Mouse (Mus musculus): ENCODE data around the gene Cep162. TPM values are rescaled to one million over a fixed set of nuclear protein-coding genes. Genes with fewer than 3 reads are reported as not detected.
A peak's percentile ranks its signal among the peaks of the same experiment; 100 is the strongest.

Cep162 gene
- 7.5 and 9.6 TPM in 2 replicates for polyA plus RNA-seq (2014; fragmentation: Nextera tagmentation; extraction: Ambion mirVana)

GRCm38 (mm10) chr9:87254903-87255695, at the start of gene Cep162:
TSS of gene Cep162 (minus strand) at chr9:87255536.
- under 1% methylated on average over 41 of the region's 41 CpGs for WGBS
- DNase-seq (ENCODE audit: low spot score): peak; percentile 92
- Histone ChIP-seq H3K27ac (replicated peaks; ENCODE audit: low read depth, low read length) (peak within 1 kb of the TSS; percentile 13; the same call in 1 of the 2 replicates), H3K36me3 (replicated peaks; ENCODE audit: control insufficient read depth, insufficient read depth, low read depth, low read length) (no peaks in the 10 kb centered on the region), H3K27me3 (ENCODE audit: control insufficient read depth, insufficient read depth, low read length) (no peaks in the 10 kb centered on the region), H3K4me2 (ENCODE audit: low read depth, low read length) (peak within 1 kb of the TSS; percentile 36), H3K4me3 (ENCODE audit: low read depth, low read length) (peak within 1 kb of the TSS; percentile 64), H3K9ac (replicated peaks; ENCODE audit: low read length) (peak within 1 kb of the TSS; percentile 62), H3K4me1 (ENCODE audit: control insufficient read depth, insufficient read depth, low read length) (no peaks in the 10 kb centered on the region), H3K9me3 (replicated peaks; ENCODE audit: control insufficient read depth, low read length) (no peaks in the 10 kb centered on the region)
- ATAC-seq (replicated peaks; ENCODE audit: insufficient number of reproducible peaks, low FRiP score, low TSS enrichment, low read depth): peak; percentile 98

GRCm38 (mm10) chr9:87303196-87303595, 47.9 kb upstream of the Cep162 start:
- Histone ChIP-seq H3K4me2 (ENCODE audit: low read depth, low read length) (no peak overlapping the region), H3K27me3 (ENCODE audit: control insufficient read depth, insufficient read depth, low read length) (no peaks in the 10 kb centered on the region), H3K9me3 (replicated peaks; ENCODE audit: control insufficient read depth, low read length) (no peaks in the 10 kb centered on the region), H3K4me1 (ENCODE audit: control insufficient read depth, insufficient read depth, low read length) (no peaks in the 10 kb centered on the region), H3K9ac (replicated peaks; ENCODE audit: low read length) (no peak overlapping the region), H3K27ac (replicated peaks; ENCODE audit: low read depth, low read length) (no peak overlapping the region), H3K36me3 (replicated peaks; ENCODE audit: control insufficient read depth, insufficient read depth, low read depth, low read length) (no peaks in the 10 kb centered on the region), H3K4me3 (ENCODE audit: low read depth, low read length) (no peak overlapping the region)
- DNase-seq (ENCODE audit: low spot score) (peak; percentile 36), ATAC-seq (replicated peaks; ENCODE audit: insufficient number of reproducible peaks, low FRiP score, low TSS enrichment, low read depth) (no peak)

- no peak overlapping the region for H3K4me2 ChIP-seq (ENCODE audit: low read depth, low read length)
- H3K36me3 ChIP-seq (replicated peaks; ENCODE audit: control insufficient read depth, insufficient read depth, low read depth, low read length): no peaks in the 10 kb centered on the region
- H3K9me3 ChIP-seq (replicated peaks; ENCODE audit: control insufficient read depth, low read length): no peaks in the 10 kb centered on the region
- no peaks in the 10 kb centered on the region for H3K4me1 ChIP-seq (ENCODE audit: control insufficient read depth, insufficient read depth, low read length)
- no peak overlapping the region for H3K27ac ChIP-seq (replicated peaks; ENCODE audit: low read depth, low read length)
- ATAC-seq (replicated peaks; ENCODE audit: insufficient number of reproducible peaks, low FRiP score, low TSS enrichment, low read depth): peak; percentile 70; the same call in 1 of the 2 replicates
- no peak overlapping the region for H3K4me3 ChIP-seq (ENCODE audit: low read depth, low read length)
- H3K9ac ChIP-seq (replicated peaks; ENCODE audit: low read length): no peak overlapping the region
- WGBS: 48% methylated on average over 12 of the region's 12 CpGs
- DNase-seq (ENCODE audit: low spot score): no peak
- H3K27me3 ChIP-seq (ENCODE audit: control insufficient read depth, insufficient read depth, low read length): no peaks in the 10 kb centered on the region
Measured at GRCm38 (mm10) chr9:87298900-87299299, 43.6 kb upstream of the Cep162 start.

GRCm38 (mm10) chr9:87297522-87297921, 42.2 kb upstream of the Cep162 start:
- H3K36me3 ChIP-seq (replicated peaks; ENCODE audit: control insufficient read depth, insufficient read depth, low read depth, low read length): no peaks in the 10 kb centered on the region
- H3K9ac ChIP-seq (replicated peaks; ENCODE audit: low read length): no peak overlapping the region
- DNase-seq (ENCODE audit: low spot score) (no peak), ATAC-seq (replicated peaks; ENCODE audit: insufficient number of reproducible peaks, low FRiP score, low TSS enrichment, low read depth) (no peak)
- H3K9me3 ChIP-seq (replicated peaks; ENCODE audit: control insufficient read depth, low read length): no peaks in the 10 kb centered on the region
- H3K4me2 ChIP-seq (ENCODE audit: low read depth, low read length): no peak overlapping the region
- WGBS: 67% methylated on average over 1 of the region's 1 CpGs
- H3K4me1 ChIP-seq (ENCODE audit: control insufficient read depth, insufficient read depth, low read length): no peaks in the 10 kb centered on the region
- H3K27me3 ChIP-seq (ENCODE audit: control insufficient read depth, insufficient read depth, low read length): no peaks in the 10 kb centered on the region
- H3K27ac ChIP-seq (replicated peaks; ENCODE audit: low read depth, low read length): no peak overlapping the region
- H3K4me3 ChIP-seq (ENCODE audit: low read depth, low read length): no peak overlapping the region

GRCm38 (mm10) chr9:87255696-87256030, 327 bp upstream of the Cep162 start:
- peak overlapping the region; percentile 64 for H3K4me3 ChIP-seq (ENCODE audit: low read depth, low read length)
- H3K9ac ChIP-seq (replicated peaks; ENCODE audit: low read length): peak overlapping the region; percentile 62; the same call in 1 of the 2 replicates
- peak; percentile 63 for ATAC-seq (replicated peaks; ENCODE audit: insufficient number of reproducible peaks, low FRiP score, low TSS enrichment, low read depth)
- no peaks in the 10 kb centered on the region for H3K9me3 ChIP-seq (replicated peaks; ENCODE audit: control insufficient read depth, low read length)
- peak overlapping the region; percentile 25 for H3K4me2 ChIP-seq (ENCODE audit: low read depth, low read length)
- DNase-seq (ENCODE audit: low spot score): no peak
- H3K27ac ChIP-seq (replicated peaks; ENCODE audit: low read depth, low read length): no peak overlapping the region
- no peaks in the 10 kb centered on the region for H3K4me1 ChIP-seq (ENCODE audit: control insufficient read depth, insufficient read depth, low read length)
- no peaks in the 10 kb centered on the region for H3K27me3 ChIP-seq (ENCODE audit: control insufficient read depth, insufficient read depth, low read length)
- H3K36me3 ChIP-seq (replicated peaks; ENCODE audit: control insufficient read depth, insufficient read depth, low read depth, low read length): no peaks in the 10 kb centered on the region
- 24% methylated on average over 6 of the region's 6 CpGs for WGBS

GRCm38 (mm10) chr9:87248118-87248517, 7.2 kb downstream of the Cep162 start:
- H3K27me3 ChIP-seq (ENCODE audit: control insufficient read depth, insufficient read depth, low read length): no peaks in the 10 kb centered on the region
- H3K9me3 ChIP-seq (replicated peaks; ENCODE audit: control insufficient read depth, low read length): no peaks in the 10 kb centered on the region
- no peaks in the 10 kb centered on the region for H3K4me1 ChIP-seq (ENCODE audit: control insufficient read depth, insufficient read depth, low read length)
- no peak overlapping the region for H3K27ac ChIP-seq (replicated peaks; ENCODE audit: low read depth, low read length)
- WGBS: 51% methylated on average over 3 of the region's 3 CpGs
- no peak overlapping the region for H3K4me3 ChIP-seq (ENCODE audit: low read depth, low read length)
- DNase-seq (ENCODE audit: low spot score) (peak; percentile 57), ATAC-seq (replicated peaks; ENCODE audit: insufficient number of reproducible peaks, low FRiP score, low TSS enrichment, low read depth) (no peak)
- no peaks in the 10 kb centered on the region; the same call in 1 of the 2 replicates for H3K36me3 ChIP-seq (replicated peaks; ENCODE audit: control insufficient read depth, insufficient read depth, low read depth, low read length)
- H3K4me2 ChIP-seq (ENCODE audit: low read depth, low read length): no peak overlapping the region
- no peak overlapping the region for H3K9ac ChIP-seq (replicated peaks; ENCODE audit: low read length)

GRCm38 (mm10) chr9:87247678-87248077, 7.7 kb downstream of the Cep162 start:
- no peaks in the 10 kb centered on the region for H3K4me1 ChIP-seq (ENCODE audit: control insufficient read depth, insufficient read depth, low read length)
- ATAC-seq (replicated peaks; ENCODE audit: insufficient number of reproducible peaks, low FRiP score, low TSS enrichment, low read depth): no peak
- no peaks in the 10 kb centered on the region for H3K9me3 ChIP-seq (replicated peaks; ENCODE audit: control insufficient read depth, low read length)
- no peak overlapping the region for H3K9ac ChIP-seq (replicated peaks; ENCODE audit: low read length)
- 52% methylated on average over 1 of the region's 1 CpGs for WGBS
- no peaks in the 10 kb centered on the region for H3K27me3 ChIP-seq (ENCODE audit: control insufficient read depth, insufficient read depth, low read length)
- no peak overlapping the region for H3K4me3 ChIP-seq (ENCODE audit: low read depth, low read length)
- H3K36me3 ChIP-seq (replicated peaks; ENCODE audit: control insufficient read depth, insufficient read depth, low read depth, low read length): no peaks in the 10 kb centered on the region; the same call in 1 of the 2 replicates
- no peak for DNase-seq (ENCODE audit: low spot score)
- H3K27ac ChIP-seq (replicated peaks; ENCODE audit: low read depth, low read length): no peak overlapping the region
- H3K4me2 ChIP-seq (ENCODE audit: low read depth, low read length): no peak overlapping the region

GRCm38 (mm10) chr9:87213204-87213603, 42.1 kb downstream of the Cep162 start:
- DNase-seq (ENCODE audit: low spot score): no peak
- no peak for ATAC-seq (replicated peaks; ENCODE audit: insufficient number of reproducible peaks, low FRiP score, low TSS enrichment, low read depth)
- WGBS: 83% methylated on average over 4 of the region's 4 CpGs
- no peaks in the 10 kb centered on the region for H3K4me1 ChIP-seq (ENCODE audit: control insufficient read depth, insufficient read depth, low read length)
- no peak overlapping the region for H3K9ac ChIP-seq (replicated peaks; ENCODE audit: low read length)
- H3K9me3 ChIP-seq (replicated peaks; ENCODE audit: control insufficient read depth, low read length): no peaks in the 10 kb centered on the region
- no peaks in the 10 kb centered on the region for H3K36me3 ChIP-seq (replicated peaks; ENCODE audit: control insufficient read depth, insufficient read depth, low read depth, low read length)
- no peak overlapping the region for H3K4me3 ChIP-seq (ENCODE audit: low read depth, low read length)
- H3K4me2 ChIP-seq (ENCODE audit: low read depth, low read length): no peak overlapping the region
- no peak overlapping the region for H3K27ac ChIP-seq (replicated peaks; ENCODE audit: low read depth, low read length)
- no peaks in the 10 kb centered on the region for H3K27me3 ChIP-seq (ENCODE audit: control insufficient read depth, insufficient read depth, low read length)

Data from embryonic facial prominence, embryonic 11.5 days (tissue).